Comparison of ENCODE assay signal across 10 mouse cellular contexts in the genomic region with DNA sequence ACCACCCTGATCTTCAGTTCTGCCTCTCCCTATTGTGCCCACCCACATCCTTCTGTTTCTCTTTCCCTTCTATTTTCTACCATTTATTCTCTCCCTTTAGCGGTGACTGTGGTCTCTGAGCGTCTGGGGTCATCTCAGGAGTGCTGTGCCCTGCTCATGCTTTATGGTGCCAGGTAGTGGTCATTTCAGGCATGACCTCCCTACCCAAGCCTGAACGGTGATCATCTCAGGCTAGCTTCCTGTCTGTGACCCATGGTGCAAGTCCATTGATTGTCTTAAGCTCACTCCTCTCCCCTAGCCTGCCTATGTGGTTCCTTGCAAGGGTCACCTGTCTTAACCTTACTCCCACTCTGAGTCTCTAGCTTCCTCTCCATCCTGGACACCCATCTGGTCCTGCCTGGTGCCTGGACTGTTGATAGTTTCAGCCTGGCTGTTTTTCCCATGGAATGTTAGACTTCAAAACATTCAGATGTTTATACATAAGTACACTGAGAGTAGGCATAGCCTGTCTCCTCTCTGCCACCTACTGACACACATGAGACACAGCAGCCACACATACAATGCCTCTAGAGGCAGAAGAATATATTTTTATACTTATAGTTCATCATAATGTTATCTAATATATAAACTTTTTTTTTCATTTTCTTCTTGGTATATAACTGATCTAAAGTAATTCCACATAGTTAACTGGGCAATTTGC.
DNase-seq lines count a peak whose midpoint lies in the region; ATAC-seq and TF ChIP-seq lines count a peak whose summit lies in the region.
"Had no signal": no experiment of that assay in that cellular context is flagged by ENCODE, and none has a peak within 500 bp of the region (broad histone marks: within the 10 kb centered on the region; RNA-seq: fewer than 3 reads in every experiment).

No protein-coding gene starts in this region.

- ATAC-seq in forebrain, embryonic 12.5 days (ENCODE audit: low FRiP score), result peak; percentile 33; the same call in 1 of the 2 replicates
- ATAC-seq in midbrain, embryonic 12.5 days (ENCODE audit: low FRiP score, low read depth), result peak; percentile 47
- ATAC-seq in midbrain, embryonic 16.5 days, result no peak
- peak; percentile 76 for ATAC-seq in forebrain, embryonic 15.5 days (replicated peaks)

- H3K9ac ChIP-seq in forebrain, embryonic 12.5 days, result no peak overlapping the region
- no peak overlapping the region for H3K9ac ChIP-seq in midbrain, embryonic 12.5 days (replicated peaks)
- H3K9ac ChIP-seq in midbrain, embryonic 16.5 days (ENCODE audit: low read depth, low read length), result no peak overlapping the region
- no peak overlapping the region for H3K9ac ChIP-seq in forebrain, embryonic 15.5 days (replicated peaks)
- H3K9ac ChIP-seq: heart, embryonic 15.5 days; liver, embryonic 15.5 days had no signal

- no peaks in the 10 kb centered on the region for H3K36me3 ChIP-seq in forebrain, embryonic 12.5 days (replicated peaks)
- no peaks in the 10 kb centered on the region for H3K36me3 ChIP-seq in forebrain, embryonic 10.5 days (replicated peaks)
- no peaks in the 10 kb centered on the region for H3K36me3 ChIP-seq in midbrain, embryonic 12.5 days
- no peaks in the 10 kb centered on the region for H3K36me3 ChIP-seq in midbrain, embryonic 16.5 days (ENCODE audit: control insufficient read depth, insufficient read depth, low read length)
- H3K36me3 ChIP-seq in forebrain, embryonic 15.5 days, result no peaks in the 10 kb centered on the region
- H3K36me3 ChIP-seq: heart, embryonic 15.5 days; liver, embryonic 15.5 days had no signal

- H3K4me1 ChIP-seq in forebrain, embryonic 12.5 days, result no peaks in the 10 kb centered on the region
- no peaks in the 10 kb centered on the region for H3K4me1 ChIP-seq in forebrain, embryonic 10.5 days
- H3K4me1 ChIP-seq in midbrain, embryonic 12.5 days, result no peaks in the 10 kb centered on the region
- H3K4me1 ChIP-seq in midbrain, embryonic 16.5 days (ENCODE audit: control insufficient read depth, insufficient read depth, low read length), result no peaks in the 10 kb centered on the region
- no peaks in the 10 kb centered on the region for H3K4me1 ChIP-seq in forebrain, embryonic 15.5 days
- H3K4me1 ChIP-seq: heart, embryonic 15.5 days; liver, embryonic 15.5 days had no signal

- no peak for TF ChIP-seq CTCF in gastrocnemius, adult 2 months (IDR thresholded peaks at IDR 0.05)

- H3K4me2 ChIP-seq in forebrain, embryonic 12.5 days, result no peak overlapping the region
- H3K4me2 ChIP-seq in midbrain, embryonic 12.5 days (replicated peaks), result no peak overlapping the region
- H3K4me2 ChIP-seq in midbrain, embryonic 16.5 days (ENCODE audit: low read length), result no peak overlapping the region
- H3K4me2 ChIP-seq in forebrain, embryonic 15.5 days (replicated peaks), result no peak overlapping the region
- H3K4me2 ChIP-seq: heart, embryonic 15.5 days; liver, embryonic 15.5 days had no signal

- H3K4me3 ChIP-seq in forebrain, embryonic 12.5 days (replicated peaks), result no peak overlapping the region
- no peak overlapping the region for H3K4me3 ChIP-seq in forebrain, embryonic 10.5 days
- H3K4me3 ChIP-seq in midbrain, embryonic 12.5 days, result no peak overlapping the region
- H3K4me3 ChIP-seq in midbrain, embryonic 16.5 days (ENCODE audit: low read depth, low read length), result no peak overlapping the region
- no peak overlapping the region for H3K4me3 ChIP-seq in forebrain, embryonic 15.5 days
- no peak overlapping the region for H3K4me3 ChIP-seq in gastrocnemius, adult 2 months
- H3K4me3 ChIP-seq: heart, embryonic 15.5 days; liver, embryonic 15.5 days had no signal

- 86% methylated on average over 3 of the region's 3 CpGs for WGBS in forebrain, embryonic 12.5 days
- 82% methylated on average over 3 of the region's 3 CpGs for WGBS in forebrain, embryonic 10.5 days
- WGBS in midbrain, embryonic 12.5 days, result 91% methylated on average over 3 of the region's 3 CpGs
- WGBS in midbrain, embryonic 16.5 days, result 82% methylated on average over 3 of the region's 3 CpGs
- WGBS in forebrain, embryonic 15.5 days, result 85% methylated on average over 3 of the region's 3 CpGs

- H3K9me3 ChIP-seq in forebrain, embryonic 12.5 days, result no peaks in the 10 kb centered on the region
- H3K9me3 ChIP-seq in forebrain, embryonic 10.5 days, result no peaks in the 10 kb centered on the region
- no peaks in the 10 kb centered on the region for H3K9me3 ChIP-seq in midbrain, embryonic 12.5 days
- H3K9me3 ChIP-seq in midbrain, embryonic 16.5 days (replicated peaks; ENCODE audit: control insufficient read depth, low read length, poor library complexity, severe bottlenecking), result no peaks in the 10 kb centered on the region
- H3K9me3 ChIP-seq in forebrain, embryonic 15.5 days, result no peaks in the 10 kb centered on the region
- H3K9me3 ChIP-seq: heart, embryonic 15.5 days; liver, embryonic 15.5 days had no signal

- no peaks in the 10 kb centered on the region for H3K27me3 ChIP-seq in forebrain, embryonic 12.5 days
- no peaks in the 10 kb centered on the region for H3K27me3 ChIP-seq in forebrain, embryonic 10.5 days (ENCODE audit: poor library complexity, severe bottlenecking)
- H3K27me3 ChIP-seq in midbrain, embryonic 12.5 days, result no peaks in the 10 kb centered on the region
- no peaks in the 10 kb centered on the region for H3K27me3 ChIP-seq in midbrain, embryonic 16.5 days (ENCODE audit: control insufficient read depth, insufficient read depth, low read depth, low read length)
- no peaks in the 10 kb centered on the region for H3K27me3 ChIP-seq in forebrain, embryonic 15.5 days
- H3K27me3 ChIP-seq: heart, embryonic 15.5 days; liver, embryonic 15.5 days had no signal

- H3K27ac ChIP-seq in forebrain, embryonic 12.5 days, result no peak overlapping the region
- no peak overlapping the region for H3K27ac ChIP-seq in forebrain, embryonic 10.5 days
- no peak overlapping the region for H3K27ac ChIP-seq in midbrain, embryonic 12.5 days (replicated peaks)
- no peak overlapping the region for H3K27ac ChIP-seq in midbrain, embryonic 16.5 days (ENCODE audit: low read length)
- H3K27ac ChIP-seq in forebrain, embryonic 15.5 days (replicated peaks), result no peak overlapping the region
- H3K27ac ChIP-seq in gastrocnemius, adult 2 months, result no peak overlapping the region
- H3K27ac ChIP-seq: heart, embryonic 15.5 days; liver, embryonic 15.5 days had no signal

- intact Hi-C loops in gastrocnemius, adult 2 months (cut with DNase I), result no loop called here

- DNase-seq in forebrain, embryonic 10.5 days (ENCODE audit: extremely low spot score, low spot score), result no peak
- DNase-seq in yolk sac, embryonic 10.5 days (ENCODE audit: low spot score), result peak; percentile 1
- no peak for DNase-seq in gastrocnemius, adult 2 months
- DNase-seq in adrenal gland, postnatal 10 days, result no peak
